Mouse (Mus musculus) cerebellum, postnatal 25 days (tissue): ENCODE data around the gene Ebf3.

Experiments used
- DNase-seq, 2 experiments: peaks; one replicate each; pipeline ENCODE4 v3.0.0; 2021; ENCODE audit warnings: mixed read lengths in 2 of 2

Gene Ebf3

GRCm38 (mm10) chr7:137313904-137314691 lies at the start of gene Ebf3:
Gene Ebf3 (minus strand): TSS chr7:137314445.
- peak in 1 of 2 experiments; percentile 40 for DNase-seq

GRCm38 (mm10) chr7:137346860-137347259 lies 32.6 kb upstream of the Ebf3 start:
- DNase-seq, result no peak

GRCm38 (mm10) chr7:137346068-137346467 lies 31.8 kb upstream of the Ebf3 start:
- no peak for DNase-seq

DNA sequence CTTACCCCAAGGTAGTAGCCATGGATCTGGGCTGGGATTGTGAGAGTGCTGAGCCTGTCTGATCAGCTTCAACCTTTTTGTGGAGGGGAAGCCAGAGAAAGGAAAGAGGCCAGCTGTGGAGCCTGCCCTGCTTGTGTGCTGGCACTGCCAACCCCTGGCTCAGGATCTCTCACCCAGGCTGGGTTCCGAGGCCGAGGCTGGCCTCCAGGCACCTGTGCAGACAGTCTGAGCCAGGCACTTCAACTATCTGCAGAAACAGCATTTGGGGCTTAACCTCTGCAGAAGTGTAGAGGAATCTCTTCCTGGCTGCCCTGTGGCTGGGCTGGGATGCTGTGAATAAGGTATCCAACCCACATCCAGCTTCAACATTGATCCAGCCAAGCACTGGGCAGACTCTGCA lies 19.7 kb upstream of the Ebf3 start:
- DNase-seq, result no peak

GRCm38 (mm10) chr7:137322926-137323325 lies 8.7 kb upstream of the Ebf3 start:
- DNase-seq, result no peak

DNA sequence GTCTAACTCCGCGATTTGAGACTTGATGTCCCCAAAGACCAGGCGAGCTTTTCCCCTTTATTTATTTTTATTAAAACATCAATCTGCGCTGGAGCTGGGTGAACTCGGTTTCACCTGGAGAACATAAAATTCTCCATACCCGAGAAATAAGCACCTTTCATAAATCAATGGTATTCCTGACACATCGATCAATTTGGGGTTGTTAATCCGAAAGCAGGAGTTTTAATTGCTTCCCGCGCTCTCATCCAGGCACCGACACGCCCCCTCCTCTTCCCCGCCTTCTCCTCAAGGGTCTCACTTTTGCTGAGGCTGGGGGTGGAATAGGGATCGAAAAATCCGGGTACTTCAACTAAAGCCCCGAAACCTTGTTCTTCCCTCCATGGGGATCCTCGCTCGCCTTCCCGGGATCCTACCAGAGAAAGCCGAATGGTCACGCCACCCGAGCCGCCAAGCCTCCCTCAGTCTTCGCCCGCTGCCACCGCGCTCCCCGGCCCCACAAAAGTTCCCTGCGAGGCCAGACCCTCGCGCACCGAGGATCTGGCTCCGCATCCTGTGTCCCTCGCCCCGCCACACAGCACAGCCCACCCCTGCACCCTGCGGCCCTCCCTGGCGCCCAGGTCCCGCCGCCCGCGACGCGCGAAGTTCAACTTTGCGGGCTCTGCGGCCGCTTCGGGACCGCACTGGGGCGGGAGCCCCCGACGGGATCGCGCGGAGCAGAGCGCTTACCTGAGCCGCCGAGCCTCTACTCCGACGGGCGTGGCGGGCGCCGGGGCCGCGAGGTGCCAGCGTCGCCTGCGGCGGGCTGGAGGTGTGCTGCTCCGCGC lies 7.9 kb upstream of the Ebf3 start:
- DNase-seq, result no peak

- DNase-seq, result peak in 1 of 2 experiments; percentile 68
Measured at GRCm38 (mm10) chr7:137321141-137321813, 7.0 kb upstream of the Ebf3 start.

DNA sequence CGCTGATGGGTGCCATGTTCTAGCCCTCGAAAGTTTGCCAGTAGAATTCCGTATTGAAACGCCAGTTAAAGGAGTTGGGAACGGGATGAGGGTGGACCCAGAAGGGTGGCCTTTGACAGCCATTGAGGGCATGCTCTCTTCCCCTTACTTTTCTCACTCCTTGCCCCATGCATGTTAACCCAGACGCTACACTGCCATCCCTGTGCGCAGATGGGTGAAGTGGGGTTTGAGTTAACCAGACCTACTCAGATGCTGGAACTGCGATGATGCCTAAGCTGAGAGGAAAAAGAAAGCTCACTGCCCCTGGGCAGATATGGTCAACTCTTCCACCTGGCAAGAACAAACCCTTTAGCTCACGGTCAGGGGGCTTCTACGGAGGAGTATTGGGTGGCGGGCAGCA lies 6.1 kb upstream of the Ebf3 start:
- DNase-seq, result no peak

- no peak for DNase-seq
Measured at GRCm38 (mm10) chr7:137318924-137319885, 5.0 kb upstream of the Ebf3 start.

GRCm38 (mm10) chr7:137318383-137318775 lies 4.1 kb upstream of the Ebf3 start:
- no peak for DNase-seq

- DNase-seq, result no peak
Measured at GRCm38 (mm10) chr7:137317659-137318382, 3.6 kb upstream of the Ebf3 start.

- no peak for DNase-seq
Measured at GRCm38 (mm10) chr7:137316926-137317658, 2.8 kb upstream of the Ebf3 start.

DNA sequence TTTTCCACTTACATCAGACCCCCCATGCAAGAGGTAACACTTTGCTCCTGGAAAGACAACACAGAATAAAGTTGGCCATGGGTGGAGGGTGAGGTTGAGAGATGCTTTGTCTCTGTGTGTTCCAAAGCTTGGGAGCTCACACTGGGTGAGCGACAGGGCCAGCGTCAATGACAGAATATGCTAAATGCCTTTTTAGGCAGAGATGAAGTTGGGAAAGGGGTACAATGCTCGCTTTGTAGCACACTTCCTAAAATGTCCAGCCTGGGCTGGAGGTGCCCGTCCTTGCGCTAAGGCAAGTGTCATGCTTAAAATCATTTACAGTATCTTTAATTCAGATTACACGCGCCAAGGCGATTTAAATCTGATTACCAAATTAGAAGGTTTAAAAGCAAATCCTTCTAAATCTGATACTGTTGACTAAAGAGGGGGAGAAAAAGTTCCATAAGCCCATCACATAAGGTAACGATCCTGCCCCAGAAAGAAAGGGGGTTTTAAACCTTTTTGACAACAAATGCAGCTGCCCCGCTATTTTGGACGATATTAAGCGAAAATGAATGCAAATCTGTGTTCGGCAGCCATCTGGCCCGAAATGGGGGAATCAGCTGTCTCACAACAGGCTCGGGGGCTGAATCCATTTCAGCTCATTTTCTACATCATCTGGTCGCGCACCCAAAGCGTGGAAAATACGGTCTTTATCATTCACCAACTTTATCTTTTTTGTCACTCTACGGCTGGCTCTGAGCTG lies 2.1 kb upstream of the Ebf3 start:
- no peak for DNase-seq

DNA sequence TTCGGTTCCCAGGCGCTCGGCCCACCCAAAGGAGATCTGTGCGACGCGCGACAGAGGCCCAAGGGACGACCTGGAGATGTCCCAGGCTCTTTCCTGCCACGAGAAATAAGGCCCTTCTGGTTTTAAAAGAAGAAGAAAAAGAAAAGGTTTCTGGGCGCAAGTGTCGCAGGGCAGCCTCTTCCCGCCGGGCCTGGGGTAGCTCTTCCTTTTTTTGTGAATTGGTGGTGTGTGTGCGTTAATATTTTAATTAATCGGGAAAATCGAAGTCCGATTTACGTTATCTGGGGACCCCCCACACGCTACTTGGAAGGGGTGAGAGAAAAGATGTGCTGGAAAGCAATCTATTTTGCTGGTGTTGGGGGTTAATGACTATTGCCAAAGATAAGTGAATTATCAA lies 1.3 kb upstream of the Ebf3 start:
- DNase-seq, result no peak

GRCm38 (mm10) chr7:137314710-137315543 lies 682 bp upstream of the Ebf3 start:
- DNase-seq, result no peak

- DNase-seq, result no peak
Measured at GRCm38 (mm10) chr7:137313183-137313903, 902 bp downstream of the Ebf3 start.

- DNase-seq, result no peak
Measured at GRCm38 (mm10) chr7:137312933-137313182, 1.4 kb downstream of the Ebf3 start.

GRCm38 (mm10) chr7:137312166-137312932 lies 1.9 kb downstream of the Ebf3 start:
- no peak for DNase-seq
